Mouse (Mus musculus) subcutaneous adipose tissue, adult 2 months (tissue): ENCODE data around the gene Napepld. TPM values are rescaled to one million over a fixed set of nuclear protein-coding genes. Genes with fewer than 3 reads are reported as not detected.

ENCODE experiments used
- polyA plus RNA-seq: library from polyadenylated mRNA; depleted of rRNA; stranded (reverse); fragments of >200 nt; gene quantifications from 2 replicates; pipeline ENCODE4 v1.2.3, GENCODE M21; 2012; ENCODE audit warnings: low replicate concordance; rRNA removed

The Napepld gene
- polyA plus RNA-seq = 12.9 and 13.4 TPM in 2 replicates

GRCm38 (mm10) chr5:21701351-21702008, at the start of gene Napepld:
Gene Napepld, minus strand, starts transcription at chr5:21701396.

GRCm38 (mm10) chr5:21736956-21737585, 35.9 kb upstream of the Napepld start, which contains the start of gene Pmpcb:
Gene Pmpcb, plus strand, starts transcription at chr5:21737141.

GRCm38 (mm10) chr5:21645439-21646132, 55.6 kb downstream of the Napepld start, which contains the start of the genes Fbxl13 and Armc10:
Gene Fbxl13, minus strand, starts transcription at chr5:21645634.
Gene Armc10, plus strand, starts transcription at chr5:21645813.

Other genes starting within 250 kb of the Napepld start
- gene Lrrc17, start 157.8 kb downstream of the Napepld start, polyA plus RNA-seq = 9.7 and 56.5 TPM in 2 replicates
- gene Fbxl13, start 55.8 kb downstream of the Napepld start, polyA plus RNA-seq = 0.87 and 1.5 TPM in 2 replicates
- 20.3 and 66.6 TPM in 2 replicates for gene Armc10, start 55.6 kb downstream of the Napepld start, polyA plus RNA-seq
- gene Pmpcb, start 35.7 kb upstream of the Napepld start, polyA plus RNA-seq = 53.2 and 75.4 TPM in 2 replicates
- gene Dnajc2, start 83.9 kb upstream of the Napepld start, polyA plus RNA-seq = 3.4 and 11.4 TPM in 2 replicates
- gene Psmc2, start 83.9 kb upstream of the Napepld start, polyA plus RNA-seq = 35.2 and 37.2 TPM in 2 replicates
- not detected in 2 replicates for gene Slc26a5, start 164.2 kb upstream of the Napepld start, polyA plus RNA-seq